8 mouse cellular contexts compared by ENCODE assay signal in the genomic region with DNA sequence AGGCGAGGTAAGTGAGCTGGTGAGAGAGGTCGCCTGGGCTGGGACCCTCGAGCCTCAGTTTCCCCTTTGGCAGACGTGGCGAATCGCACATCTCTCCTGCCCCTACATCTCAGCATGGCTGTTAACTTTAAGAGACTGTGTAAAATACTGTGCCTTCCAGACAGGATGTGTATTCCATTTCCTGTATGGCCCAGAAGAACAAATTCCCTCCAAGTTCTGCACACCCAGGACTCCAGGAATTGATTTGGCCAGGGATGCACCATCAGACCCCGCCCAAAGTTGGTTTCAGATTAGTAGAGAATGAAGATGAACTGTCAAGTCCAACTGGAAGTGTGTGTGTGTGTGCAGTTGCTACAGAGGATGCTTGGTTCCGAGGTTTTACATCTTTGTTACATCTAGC. TPM values are rescaled to one million over a fixed set of nuclear protein-coding genes. Genes with fewer than 3 reads are reported as not detected.
A peak's percentile ranks its signal among the peaks of the same experiment; 100 is the strongest.
DNase-seq lines count a peak whose midpoint lies in the region; ATAC-seq and TF ChIP-seq lines count a peak whose summit lies in the region.

No protein-coding gene starts in this region.

- H3K9me3 ChIP-seq in ES-Bruce4 (replicated peaks; ENCODE audit: control insufficient read depth, insufficient read depth, low read length, poor library complexity, severe bottlenecking) = no peaks in the 10 kb centered on the region
- no peaks in the 10 kb centered on the region for H3K9me3 ChIP-seq in forebrain, embryonic 13.5 days (replicated peaks)
- no peaks in the 10 kb centered on the region for H3K9me3 ChIP-seq in liver, embryonic 16.5 days (replicated peaks; ENCODE audit: control insufficient read depth, low read length)

- H3K36me3 ChIP-seq in heart, adult 2 months (ENCODE audit: control insufficient read depth, insufficient read depth, low read length) = no peaks in the 10 kb centered on the region
- peaks cover 2% of the 10 kb centered on the region; the same call in 1 of the 2 replicates for H3K36me3 ChIP-seq in ES-Bruce4 (ENCODE audit: control insufficient read depth, insufficient read depth, low read length, poor library complexity, severe bottlenecking)
- H3K36me3 ChIP-seq in forebrain, embryonic 13.5 days (ENCODE audit: poor library complexity, severe bottlenecking) = peaks cover 32% of the 10 kb centered on the region
- H3K36me3 ChIP-seq in liver, embryonic 16.5 days (ENCODE audit: control insufficient read depth, insufficient read depth) = 0 out of 2 replicates have a peak, but pooled peaks cover 4% of the 10 kb centered on the region

- no peak for DNase-seq in heart, adult 2 months
- no peak for DNase-seq in heart, postnatal 10 days
- DNase-seq in adrenal gland, postnatal 14 days = no peak
- no peak for DNase-seq in frontal cortex, postnatal 14 days (ENCODE audit: low spot score in 2 of 2)
- no peak for DNase-seq in frontal cortex, postnatal 36 days (ENCODE audit: low spot score in 2 of 2)

- ATAC-seq in forebrain, embryonic 13.5 days = no peak
- no peak for ATAC-seq in liver, embryonic 16.5 days (ENCODE audit: low read depth)

- H3K4me2 ChIP-seq in forebrain, embryonic 13.5 days = peak overlapping the region; percentile 82
- H3K4me2 ChIP-seq in liver, embryonic 16.5 days (ENCODE audit: low read depth, low read length) = peak overlapping the region; percentile 94

- no peak for TF ChIP-seq EP300 in heart, adult 2 months (IDR thresholded peaks at IDR 0.05; ENCODE audit: insufficient read depth, low read depth, low read length)
- no peak for TF ChIP-seq EP300 in ES-Bruce4 (IDR thresholded peaks at IDR 0.05; ENCODE audit: insufficient read depth, low read depth, low read length)

- H3K4me1 ChIP-seq in heart, adult 2 months (ENCODE audit: control insufficient read depth, insufficient read depth, low read length) = peaks cover 9% of the 10 kb centered on the region
- H3K4me1 ChIP-seq in ES-Bruce4 (ENCODE audit: control insufficient read depth, insufficient read depth, low read length) = no peaks in the 10 kb centered on the region
- H3K4me1 ChIP-seq in forebrain, embryonic 13.5 days = peaks cover 27% of the 10 kb centered on the region
- peaks cover 19% of the 10 kb centered on the region for H3K4me1 ChIP-seq in liver, embryonic 16.5 days (ENCODE audit: control insufficient read depth, low read depth, low read length)

- H3K27me3 ChIP-seq in heart, adult 2 months (ENCODE audit: control insufficient read depth, insufficient read depth, low read length) = no peaks in the 10 kb centered on the region
- H3K27me3 ChIP-seq in ES-Bruce4 (ENCODE audit: control insufficient read depth, insufficient read depth, low read length, poor library complexity, severe bottlenecking) = no peaks in the 10 kb centered on the region
- H3K27me3 ChIP-seq in forebrain, embryonic 13.5 days = no peaks in the 10 kb centered on the region
- no peaks in the 10 kb centered on the region for H3K27me3 ChIP-seq in liver, embryonic 16.5 days (ENCODE audit: control insufficient read depth, insufficient read depth, low read depth, low read length)

- peak overlapping the region; percentile 92 for H3K27ac ChIP-seq in heart, adult 2 months
- H3K27ac ChIP-seq in ES-Bruce4 (ENCODE audit: insufficient read depth, low read length) = peak overlapping the region; percentile 19; the same call in 1 of the 2 replicates
- H3K27ac ChIP-seq in forebrain, embryonic 13.5 days = peak overlapping the region; percentile 88
- H3K27ac ChIP-seq in liver, embryonic 16.5 days (ENCODE audit: low read length) = peak overlapping the region; percentile 92

- 4% methylated on average over 8 of the region's 8 CpGs for WGBS in heart, adult 2 months
- 9% methylated on average over 8 of the region's 8 CpGs for WGBS in forebrain, embryonic 13.5 days
- 8% methylated on average over 8 of the region's 8 CpGs for WGBS in liver, embryonic 16.5 days (ENCODE audit: insufficient replicate concordance)

- intact Hi-C loops in heart, adult 2 months (cut with DNase I) = loop anchor here (5.0 kb wide), 1 partner anchor 52 kb away; no protein-coding TSS in a partner anchor
- intact Hi-C loops in heart, postnatal 10 days (cut with DNase I) = loop anchor here (5.0 kb wide), 1 partner anchor 52 kb away; no protein-coding TSS in a partner anchor

- peak overlapping the region; percentile 87 for H3K4me3 ChIP-seq in heart, adult 2 months
- peak overlapping the region; percentile 84 for H3K4me3 ChIP-seq in ES-Bruce4 (ENCODE audit: low read depth, low read length)
- H3K4me3 ChIP-seq in forebrain, embryonic 13.5 days = peak overlapping the region; percentile 75
- H3K4me3 ChIP-seq in liver, embryonic 16.5 days (ENCODE audit: low read depth, low read length) = peak overlapping the region; percentile 79

- TF ChIP-seq POLR2A in heart, adult 2 months (IDR thresholded peaks at IDR 0.05; ENCODE audit: insufficient read depth, low read depth, low read length) = no peak
- no peak for TF ChIP-seq POLR2A in ES-Bruce4 (IDR thresholded peaks at IDR 0.05; ENCODE audit: insufficient read depth, low read length)

- H3K79me2 ChIP-seq in heart, adult 2 months (replicated peaks; ENCODE audit: control insufficient read depth, insufficient read depth, low read length) = peaks cover 1% of the 10 kb centered on the region; the same call in 1 of the 2 replicates

- no peak for TF ChIP-seq CTCF in heart, adult 2 months (IDR thresholded peaks at IDR 0.05)
- TF ChIP-seq CTCF in ES-Bruce4 (IDR thresholded peaks at IDR 0.05; ENCODE audit: low read depth, low read length) = no peak

- H3K9ac ChIP-seq in heart, adult 2 months (ENCODE audit: low read depth, low read length) = peak overlapping the region; percentile 84
- peak overlapping the region; percentile 76 for H3K9ac ChIP-seq in ES-Bruce4 (ENCODE audit: low read depth, poor library complexity, severe bottlenecking)
- H3K9ac ChIP-seq in forebrain, embryonic 13.5 days = peak overlapping the region; percentile 88
- H3K9ac ChIP-seq in liver, embryonic 16.5 days (ENCODE audit: low read depth, low read length) = peak overlapping the region; percentile 87

RNA-seq across cellular contexts. Expression of a gene that starts 0.6 kb away (rescaled TPM):
- 10 to 100 TPM; 37.4 to 38.8 TPM for total RNA-seq in heart, adult 2 months (2021)
- polyA plus RNA-seq in heart, adult 2 months (2012; rRNA removed) = 17.3 and 50.3 TPM in 2 replicates
- 10 to 100 TPM; 48.4 to 48.6 TPM for total RNA-seq in heart, postnatal 10 days (2021)
- polyA plus RNA-seq in ES-Bruce4 (2011; ENCODE audit: insufficient read depth, insufficient read length, low read depth, missing spikeins) = 67.2 and 72.1 TPM in 2 replicates
- 112 and 121 TPM in 2 replicates for polyA plus RNA-seq in forebrain, embryonic 13.5 days (2015; fragmentation: Nextera tagmentation; extraction: Ambion mirVana)
- 22.2 and 23.0 TPM in 2 replicates for polyA plus RNA-seq in liver, embryonic 16.5 days (2015; fragmentation: Nextera tagmentation; extraction: Ambion mirVana)
- total RNA-seq in adrenal gland, postnatal 14 days (2021) = 57.5 and 66.8 TPM in 2 replicates

RNA-seq across cellular contexts. Expression of a gene that starts 59.2 kb away (rescaled TPM):
- 1 to 10 TPM; 5.0 to 5.2 TPM for total RNA-seq in heart, adult 2 months (2021)
- polyA plus RNA-seq in heart, adult 2 months (2012; rRNA removed) = 4.5 and 7.3 TPM in 2 replicates
- total RNA-seq in heart, postnatal 10 days (2021) = 1 to 10 TPM; 6.3 to 7.8 TPM
- polyA plus RNA-seq in ES-Bruce4 (2011; ENCODE audit: insufficient read depth, insufficient read length, low read depth, missing spikeins) = 19.9 and 20.2 TPM in 2 replicates
- polyA plus RNA-seq in forebrain, embryonic 13.5 days (2015; fragmentation: Nextera tagmentation; extraction: Ambion mirVana) = 14.7 and 15.6 TPM in 2 replicates
- 6.0 and 6.7 TPM in 2 replicates for polyA plus RNA-seq in liver, embryonic 16.5 days (2015; fragmentation: Nextera tagmentation; extraction: Ambion mirVana)
- total RNA-seq in adrenal gland, postnatal 14 days (2021) = 9.6 and 10.9 TPM in 2 replicates

Comparison
In these comparisons a context has a peak if more than half of its experiments do, and no peak if none do; other contexts are left out.
1. H3K27ac ChIP-seq: peak in every context shown above with its lines; median percentile 92 in heart, adult 2 months; 92 in liver, embryonic 16.5 days; 88 in forebrain, embryonic 13.5 days; 19 in ES-Bruce4.